Mouse (Mus musculus): ENCODE measurements around the gene Pnpla1.
A peak's percentile ranks its signal among the peaks of the same experiment; 100 is the strongest.

The Pnpla1 gene

GRCm38 (mm10) chr17:28922096-28922495 lies 63.9 kb downstream of the Pnpla1 start:
- no peak for DNase-seq (ENCODE audit: low read depth, low spot score)

DNA sequence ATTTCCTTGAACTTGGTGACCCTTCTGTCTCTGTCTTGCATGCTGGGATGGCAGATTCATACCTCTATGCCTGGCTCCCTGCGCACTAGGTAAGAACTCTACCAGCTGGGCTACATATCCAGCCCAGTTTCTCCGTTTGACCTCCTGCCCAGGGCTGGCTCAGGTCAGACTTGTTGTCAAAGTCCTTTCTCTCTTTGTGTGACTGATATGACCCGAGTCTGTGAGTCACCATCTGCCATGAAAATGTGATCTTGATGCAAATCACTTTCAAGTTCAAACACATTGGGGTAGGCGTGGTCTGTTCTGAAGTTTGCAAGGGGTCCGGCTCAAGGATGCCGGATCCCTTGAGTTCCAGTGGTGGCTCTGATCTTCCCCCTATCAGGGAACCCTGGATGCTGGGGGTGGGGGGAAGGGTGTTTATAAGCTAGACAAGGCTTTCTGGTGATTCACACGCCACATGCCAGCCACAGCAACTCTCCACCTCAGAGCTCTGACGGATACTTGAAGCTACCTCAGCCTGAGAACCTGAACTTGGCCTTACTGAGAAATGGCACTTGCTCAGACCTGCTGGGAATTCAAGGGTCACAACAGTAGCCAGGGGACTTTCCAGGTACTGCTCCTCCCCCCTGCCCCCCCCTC lies 66.9 kb downstream of the Pnpla1 start:
- peak; percentile 61 for DNase-seq (ENCODE audit: low read depth, low spot score)

GRCm38 (mm10) chr17:28926380-28926779 lies 68.2 kb downstream of the Pnpla1 start:
- DNase-seq (ENCODE audit: low read depth, low spot score): peak; percentile 82

GRCm38 (mm10) chr17:28926866-28927635 lies 68.8 kb downstream of the Pnpla1 start:
- DNase-seq (ENCODE audit: low read depth, low spot score): peak; percentile 71

- no peak for DNase-seq (ENCODE audit: low read depth, low spot score)
Observed at GRCm38 (mm10) chr17:28928004-28928403, 69.8 kb downstream of the Pnpla1 start.

GRCm38 (mm10) chr17:28929369-28929768 lies 71.2 kb downstream of the Pnpla1 start:
- no peak for DNase-seq (ENCODE audit: low read depth, low spot score)

GRCm38 (mm10) chr17:28930392-28931074 lies 72.3 kb downstream of the Pnpla1 start:
- DNase-seq (ENCODE audit: low read depth, low spot score): peak; percentile 92

GRCm38 (mm10) chr17:28931436-28932211 lies 73.4 kb downstream of the Pnpla1 start:
- peak; percentile 69 for DNase-seq (ENCODE audit: low read depth, low spot score)

GRCm38 (mm10) chr17:28932274-28932673 lies 74.1 kb downstream of the Pnpla1 start:
- DNase-seq (ENCODE audit: low read depth, low spot score): no peak

GRCm38 (mm10) chr17:28934120-28934916 lies 76.1 kb downstream of the Pnpla1 start:
- DNase-seq (ENCODE audit: low read depth, low spot score): no peak

GRCm38 (mm10) chr17:28936133-28936532 lies 77.9 kb downstream of the Pnpla1 start:
- no peak for DNase-seq (ENCODE audit: low read depth, low spot score)

GRCm38 (mm10) chr17:28936622-28937345 lies 78.6 kb downstream of the Pnpla1 start:
- no peak for DNase-seq (ENCODE audit: low read depth, low spot score)
